Mouse (Mus musculus) heart, embryonic 13.5 days (tissue): ENCODE results near the gene C2cd2l. TPM values are rescaled to one million over a fixed set of nuclear protein-coding genes. Genes with fewer than 3 reads are reported as not detected.

Experiments
- ATAC-seq: fragments of 200-750 bp; cut with Nextera tagmentation; 2 replicates; pipeline ENCODE4 v1.8.0; 2017; ENCODE audit warnings: moderate TSS enrichment; ENCODE audit not compliant: insufficient number of reproducible peaks, low FRiP score, low TSS enrichment; ENCODE audit errors: extremely low read depth
- H3K27ac ChIP-seq: fragments of 300-500 bp; sonication (generic); replicated peaks from 2 replicates; pipeline ENCODE4 v1.5.1; 2015; ENCODE audit warnings: moderate library complexity, mild to moderate bottlenecking, inconsistent platforms
- H3K27me3 ChIP-seq: fragments of 300-500 bp; sonication (generic); replicated peaks from 2 replicates; pipeline ENCODE4 v1.6.1; 2015; ENCODE audit warnings: mild to moderate bottlenecking, inconsistent platforms
- H3K36me3 ChIP-seq: fragments of 300-500 bp; sonication (generic); 2 replicates; pipeline ENCODE4 v1.6.1; 2015; ENCODE audit warnings: mild to moderate bottlenecking, inconsistent platforms
- H3K4me1 ChIP-seq: fragments of 300-500 bp; sonication (generic); 2 replicates; pipeline ENCODE4 v1.6.1; 2015; ENCODE audit warnings: inconsistent platforms
- H3K4me2 ChIP-seq: fragments of 300-500 bp; sonication (generic); 2 replicates; pipeline ENCODE4 v1.6.1; 2015; ENCODE audit warnings: inconsistent platforms, mild to moderate bottlenecking, moderate library complexity
- H3K4me3 ChIP-seq: fragments of 300-500 bp; sonication (generic); 2 replicates; pipeline ENCODE4 v1.5.1; 2015; ENCODE audit warnings: moderate library complexity, mild to moderate bottlenecking, inconsistent platforms
- H3K9ac ChIP-seq: fragments of 300-500 bp; sonication (generic); 2 replicates; pipeline ENCODE4 v1.6.1; 2015; ENCODE audit warnings: inconsistent platforms, mild to moderate bottlenecking, moderate library complexity
- H3K9me3 ChIP-seq: fragments of 300-500 bp; sonication (generic); 2 replicates; pipeline ENCODE4 v1.6.1; 2016; ENCODE audit warnings: inconsistent platforms
- WGBS: fragments of 180-500 bp; shearing (Covaris S2); methylation state at CpG from one replicate; pipeline ENCODE4 v1.1.7; 2015; ENCODE audit warnings: mixed read lengths; 5-methylcytosine and 5-hydroxymethylcytosine counted together
- polyA plus RNA-seq: library from polyadenylated mRNA; unstranded; fragments of >200 nt; fragmentation: Nextera tagmentation; extraction: Ambion mirVana; gene quantifications from 2 replicates; pipeline ENCODE4 v1.2.1, GENCODE M21; 2015

The C2cd2l gene
- polyA plus RNA-seq, 1 experiment from 2014 or later: 7.1 TPM

GRCm38 (mm10) chr9:44287401-44288075 is 32.5 kb downstream of the C2cd2l start:
- Histone ChIP-seq H3K4me3 (peak overlapping the region; percentile 78), H3K36me3 (peaks cover 27% of the 10 kb centered on the region), H3K4me1 (peaks cover 32% of the 10 kb centered on the region), H3K27me3 (peaks cover 44% of the 10 kb centered on the region), H3K9ac (peak overlapping the region; percentile 86), H3K9me3 (no peaks in the 10 kb centered on the region), H3K27ac (peak overlapping the region; percentile 55; the same call in 1 of the 2 replicates), H3K4me2 (peak overlapping the region; percentile 97)
- peak; percentile 40; the same call in 1 of the 2 replicates for ATAC-seq
- under 1% methylated on average over 46 of the region's 47 CpGs for WGBS

- no peaks in the 10 kb centered on the region for H3K9me3 ChIP-seq
- H3K27me3 ChIP-seq: peaks cover 44% of the 10 kb centered on the region
- 7% methylated on average over 11 of the region's 11 CpGs for WGBS
- H3K36me3 ChIP-seq: peaks cover 22% of the 10 kb centered on the region
- H3K9ac ChIP-seq: peak overlapping the region; percentile 86
- H3K4me2 ChIP-seq: peak overlapping the region; percentile 97
- H3K4me1 ChIP-seq: peaks cover 32% of the 10 kb centered on the region
- peak; percentile 7; the same call in 1 of the 2 replicates for ATAC-seq
- 0 out of 2 replicates have a peak overlapping the region, but pooled peaks have one; percentile 55 for H3K27ac ChIP-seq
- H3K4me3 ChIP-seq: peak overlapping the region; percentile 78
Measured at GRCm38 (mm10) chr9:44287003-44287400, 33.1 kb downstream of the C2cd2l start.

DNA sequence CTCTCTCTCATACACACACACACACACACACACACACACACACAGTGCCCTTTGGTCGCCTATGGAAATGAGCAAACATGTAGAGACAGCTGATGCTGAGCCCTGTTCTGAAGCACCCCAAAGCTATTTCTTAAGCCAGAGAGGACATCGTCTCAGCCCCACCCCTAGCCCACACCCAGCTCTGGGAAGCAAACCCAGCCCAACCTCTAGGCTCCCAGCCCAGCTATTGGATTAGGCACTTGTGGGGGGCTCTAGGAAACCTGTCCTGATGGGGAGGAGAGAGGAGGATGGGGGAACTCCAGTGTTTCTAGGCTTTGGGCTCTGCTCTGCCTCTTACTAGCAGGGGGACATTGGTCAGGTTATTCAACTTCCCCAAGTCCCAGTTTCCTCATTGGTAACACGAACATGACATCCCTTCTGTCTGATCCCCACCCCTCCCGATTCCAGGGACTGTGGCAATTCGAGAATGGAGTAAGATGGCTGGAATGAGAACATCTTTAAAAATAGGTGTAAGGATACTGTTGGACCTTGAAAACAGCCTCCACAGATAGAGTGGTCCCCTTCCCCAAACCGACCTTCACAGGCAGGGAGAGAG is 33.7 kb downstream of the C2cd2l start:
- Histone ChIP-seq H3K27ac (no peak overlapping the region), H3K9ac (peak overlapping the region; percentile 86; the same call in 1 of the 2 replicates), H3K4me1 (peaks cover 32% of the 10 kb centered on the region), H3K27me3 (peaks cover 44% of the 10 kb centered on the region), H3K4me2 (peak overlapping the region; percentile 97), H3K9me3 (no peaks in the 10 kb centered on the region), H3K36me3 (peaks cover 20% of the 10 kb centered on the region), H3K4me3 (peak overlapping the region; percentile 78)
- WGBS: 13% methylated on average over 6 of the region's 6 CpGs
- no peak for ATAC-seq

GRCm38 (mm10) chr9:44283183-44283582 is 36.9 kb downstream of the C2cd2l start:
- WGBS: 34% methylated on average over 5 of the region's 5 CpGs
- ATAC-seq: no peak
- H3K27ac ChIP-seq: no peak overlapping the region
- H3K9ac ChIP-seq: no peak overlapping the region
- H3K4me3 ChIP-seq: no peak overlapping the region
- no peak overlapping the region for H3K4me2 ChIP-seq
- H3K27me3 ChIP-seq: peaks cover 24% of the 10 kb centered on the region
- no peaks in the 10 kb centered on the region for H3K9me3 ChIP-seq
- peaks cover 16% of the 10 kb centered on the region for H3K36me3 ChIP-seq
- H3K4me1 ChIP-seq: peaks cover 19% of the 10 kb centered on the region

DNA sequence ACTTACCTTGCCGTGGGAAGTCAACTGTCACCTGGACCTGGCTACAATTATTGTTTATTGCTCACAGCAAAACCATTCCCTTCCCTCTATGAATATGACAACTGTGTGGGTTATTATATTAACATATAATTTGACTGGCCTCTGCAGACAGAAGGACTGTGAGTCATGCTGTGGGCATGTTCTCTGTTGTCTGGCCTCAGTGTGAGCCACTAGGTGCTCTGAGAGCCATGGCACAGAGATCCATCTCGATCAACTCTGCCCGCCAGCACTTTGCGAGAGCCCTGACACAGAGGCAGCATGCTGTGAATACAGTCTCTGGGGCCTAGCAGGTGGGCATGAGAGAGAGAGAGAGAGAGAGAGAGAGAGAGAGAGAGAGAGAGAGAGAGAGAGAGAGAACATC is 50.1 kb downstream of the C2cd2l start:
- ATAC-seq: no peak
- no peaks in the 10 kb centered on the region; the same call in 1 of the 2 replicates for H3K27me3 ChIP-seq
- H3K36me3 ChIP-seq: no peaks in the 10 kb centered on the region
- no peak overlapping the region for H3K4me2 ChIP-seq
- WGBS: 87% methylated on average over 4 of the region's 4 CpGs
- H3K27ac ChIP-seq: no peak overlapping the region
- no peak overlapping the region for H3K4me3 ChIP-seq
- peaks cover 16% of the 10 kb centered on the region for H3K4me1 ChIP-seq
- no peaks in the 10 kb centered on the region for H3K9me3 ChIP-seq
- H3K9ac ChIP-seq: no peak overlapping the region

DNA sequence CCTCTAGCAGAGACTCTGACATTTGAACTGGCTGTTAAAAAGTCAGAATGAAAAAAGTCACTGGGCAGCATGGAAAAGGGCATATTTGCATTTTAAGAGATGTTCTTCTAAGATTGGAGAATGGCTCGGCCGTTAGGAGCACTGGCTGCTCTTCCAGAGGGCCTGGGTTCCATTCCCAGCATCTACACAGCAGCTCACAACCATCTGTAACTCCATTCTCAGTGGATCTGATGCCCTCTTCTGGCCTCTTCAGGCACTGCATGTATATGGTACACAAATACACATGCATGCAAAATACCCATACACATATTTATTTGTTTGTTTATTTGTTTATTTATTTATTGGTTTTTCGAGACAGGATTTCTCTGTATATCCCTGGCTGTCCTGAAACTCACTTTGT is 51.0 kb downstream of the C2cd2l start:
- no peak overlapping the region for H3K9ac ChIP-seq

DNA sequence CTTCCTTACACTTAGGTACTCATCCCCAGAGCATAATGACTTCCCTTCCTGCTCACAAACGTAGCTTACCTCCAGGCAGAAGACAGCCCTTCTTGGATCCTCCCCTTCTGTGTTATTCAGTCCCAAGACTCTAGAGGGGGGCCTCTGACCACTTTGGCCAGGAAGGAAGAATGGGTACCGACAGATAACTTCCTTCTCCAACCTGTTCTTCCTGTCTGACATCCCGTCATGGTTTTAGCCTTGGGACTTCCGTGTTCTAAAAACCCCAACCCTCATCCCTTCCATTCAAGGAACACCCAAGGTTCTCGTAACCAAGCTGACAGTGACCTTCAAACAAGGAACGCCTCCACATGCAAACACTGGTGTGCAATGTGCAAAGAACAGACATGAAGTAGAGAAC is 51.7 kb downstream of the C2cd2l start, which contains the start of gene Nlrx1:
Gene Nlrx1, minus strand, starts transcription at position 168 of the 400 bp plus-strand sequence.
- ATAC-seq: no peak
- Histone ChIP-seq H3K27ac (peak within 1 kb of the TSS; percentile 91), H3K4me3 (peak within 1 kb of the TSS; percentile 67), H3K36me3 (0 out of 2 replicates have a peak, but pooled peaks cover 6% of the 10 kb centered on the region), H3K9me3 (no peaks in the 10 kb centered on the region), H3K27me3 (no peaks in the 10 kb centered on the region; the same call in 1 of the 2 replicates), H3K4me2 (peak within 1 kb of the TSS; percentile 91), H3K9ac (peak within 1 kb of the TSS; percentile 96), H3K4me1 (peaks cover 16% of the 10 kb centered on the region)
- 70% methylated on average over 6 of the region's 6 CpGs for WGBS

More for the DNA sequence above, 51.0 kb downstream of the C2cd2l start:
- ATAC-seq: no peak
- Histone ChIP-seq H3K27me3 (no peaks in the 10 kb centered on the region; the same call in 1 of the 2 replicates), H3K27ac (no peak overlapping the region), H3K4me1 (peaks cover 16% of the 10 kb centered on the region), H3K4me3 (no peak overlapping the region), H3K4me2 (no peak overlapping the region), H3K36me3 (no peaks in the 10 kb centered on the region), H3K9me3 (no peaks in the 10 kb centered on the region)
- 82% methylated on average over 3 of the region's 3 CpGs for WGBS

DNA sequence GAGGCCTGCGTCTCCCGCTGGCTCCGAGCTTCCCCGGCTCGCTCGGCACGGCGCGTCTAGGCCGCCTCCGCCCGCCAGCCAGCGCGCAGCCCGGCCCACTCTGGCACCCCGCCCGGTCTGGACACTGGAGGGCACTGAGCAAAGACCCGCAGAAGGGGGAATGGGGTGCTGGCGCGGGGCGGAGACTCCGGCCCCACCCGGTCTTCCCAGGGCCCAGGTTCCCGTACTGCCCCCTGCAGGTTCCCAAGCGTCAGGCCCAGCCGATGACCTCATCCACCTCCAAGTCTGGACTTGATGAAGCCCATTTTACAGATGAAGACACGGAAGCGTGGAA is 52.1 kb downstream of the C2cd2l start:
- H3K4me3 ChIP-seq: peak overlapping the region; percentile 67
- H3K9me3 ChIP-seq: no peaks in the 10 kb centered on the region
- peak overlapping the region; percentile 96 for H3K9ac ChIP-seq
- H3K27me3 ChIP-seq: no peaks in the 10 kb centered on the region; the same call in 1 of the 2 replicates
- ATAC-seq: peak; percentile 85
- 5% methylated on average over 27 of the region's 28 CpGs for WGBS
- peak overlapping the region; percentile 91 for H3K27ac ChIP-seq
- peaks cover 16% of the 10 kb centered on the region for H3K4me1 ChIP-seq
- peak overlapping the region; percentile 91 for H3K4me2 ChIP-seq
- 0 out of 2 replicates have a peak, but pooled peaks cover 8% of the 10 kb centered on the region for H3K36me3 ChIP-seq

DNA sequence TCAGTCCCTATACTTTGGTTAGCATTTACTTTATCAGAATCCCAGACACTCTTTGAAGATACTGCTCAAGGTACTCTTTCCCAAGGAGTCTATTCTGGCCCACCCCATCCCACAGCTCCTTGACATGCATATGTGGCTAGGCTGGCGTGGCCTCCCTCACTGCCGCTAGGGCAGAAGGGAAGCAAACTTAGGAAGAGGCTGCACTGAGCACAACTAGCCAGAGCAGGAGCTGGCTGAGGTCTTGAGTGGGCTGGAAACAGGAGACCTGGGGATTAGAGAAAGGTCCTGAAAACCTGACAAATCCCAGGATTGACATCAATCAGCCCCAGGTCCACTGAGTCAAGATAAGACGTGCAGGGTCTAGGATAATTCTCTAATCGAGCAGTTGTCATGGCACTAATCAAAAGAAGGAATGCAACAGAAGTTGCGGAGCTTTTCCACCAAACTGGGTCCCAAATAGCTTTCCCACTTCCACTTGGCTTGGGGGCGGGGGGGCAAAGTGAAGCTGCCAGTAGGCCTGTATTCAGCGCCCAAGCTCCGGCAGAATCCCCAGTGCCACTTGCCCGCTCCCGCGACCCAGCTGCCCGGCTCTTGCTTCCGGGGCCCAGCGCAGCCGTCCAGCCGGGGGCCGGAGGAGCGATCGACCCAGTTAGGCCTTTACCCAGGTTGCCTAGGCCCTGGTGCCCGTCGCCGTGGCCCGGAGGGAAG is 52.6 kb downstream of the C2cd2l start:
- H3K27ac ChIP-seq: peak overlapping the region; percentile 91
- H3K27me3 ChIP-seq: no peaks in the 10 kb centered on the region; the same call in 1 of the 2 replicates
- H3K4me3 ChIP-seq: peak overlapping the region; percentile 67
- peaks cover 16% of the 10 kb centered on the region for H3K4me1 ChIP-seq
- H3K9ac ChIP-seq: peak overlapping the region; percentile 96
- ATAC-seq: peak; percentile 4; the same call in 1 of the 2 replicates
- WGBS: 6% methylated on average over 23 of the region's 23 CpGs
- H3K4me2 ChIP-seq: peak overlapping the region; percentile 91
- no peaks in the 10 kb centered on the region for H3K9me3 ChIP-seq
- H3K36me3 ChIP-seq: 0 out of 2 replicates have a peak, but pooled peaks cover 8% of the 10 kb centered on the region

- H3K27ac ChIP-seq: peak overlapping the region; percentile 91
- ATAC-seq: no peak
- H3K36me3 ChIP-seq: peaks cover 11% of the 10 kb centered on the region; the same call in 1 of the 2 replicates
- H3K4me3 ChIP-seq: peak overlapping the region; percentile 67
- H3K9me3 ChIP-seq: no peaks in the 10 kb centered on the region
- peaks cover 16% of the 10 kb centered on the region for H3K4me1 ChIP-seq
- WGBS: 60% methylated on average over 8 of the region's 8 CpGs
- H3K4me2 ChIP-seq: peak overlapping the region; percentile 91
- no peaks in the 10 kb centered on the region; the same call in 1 of the 2 replicates for H3K27me3 ChIP-seq
- peak overlapping the region; percentile 96 for H3K9ac ChIP-seq
Measured at GRCm38 (mm10) chr9:44266478-44267226, 53.4 kb downstream of the C2cd2l start.
